Mouse (Mus musculus) intestine, postnatal 0 days (tissue): ENCODE results near the gene Ankle2. TPM values are rescaled to one million over a fixed set of nuclear protein-coding genes. Genes with fewer than 3 reads are reported as not detected.

ENCODE experiments used
- ATAC-seq: fragments of 200-750 bp; cut with Nextera tagmentation; 2 replicates; pipeline ENCODE4 v1.8.0; 2017; ENCODE audit warnings: mild to moderate bottlenecking, moderate TSS enrichment, moderate library complexity
- H3K27ac ChIP-seq: fragments of 300-500 bp; sonication (generic); 2 replicates; pipeline ENCODE4 v1.5.1; 2014; ENCODE audit warnings: mild to moderate bottlenecking, low read depth, low read length, moderate library complexity
- H3K27me3 ChIP-seq: fragments of 300-500 bp; sonication (generic); replicated peaks from 2 replicates; pipeline ENCODE4 v1.6.1; 2014; ENCODE audit warnings: low read length, mixed read lengths; ENCODE audit not compliant: control insufficient read depth, insufficient read depth
- H3K36me3 ChIP-seq: fragments of 300-500 bp; sonication (generic); 2 replicates; pipeline ENCODE4 v1.6.1; 2014; ENCODE audit warnings: mild to moderate bottlenecking, moderate library complexity; ENCODE audit not compliant: control insufficient read depth, insufficient read depth
- H3K4me1 ChIP-seq: fragments of 300-500 bp; sonication (generic); replicated peaks from 2 replicates; pipeline ENCODE4 v1.6.1; 2014; ENCODE audit warnings: antibody characterized with exemption, low read length, mixed read lengths; ENCODE audit not compliant: control insufficient read depth, insufficient read depth
- H3K4me2 ChIP-seq: fragments of 300-500 bp; sonication (generic); replicated peaks from 2 replicates; pipeline ENCODE4 v1.6.1; 2014; ENCODE audit warnings: low read depth, mild to moderate bottlenecking, moderate library complexity
- H3K4me3 ChIP-seq: fragments of 300-500 bp; sonication (generic); 2 replicates; pipeline ENCODE4 v1.5.1; 2014; ENCODE audit warnings: low read depth, low read length
- H3K9ac ChIP-seq: fragments of 300-500 bp; sonication (generic); 2 replicates; pipeline ENCODE4 v1.6.1; 2014; ENCODE audit warnings: mild to moderate bottlenecking, low read depth, low read length
- H3K9me3 ChIP-seq: fragments of 300-500 bp; sonication (generic); 2 replicates; pipeline ENCODE4 v1.6.1; 2016; ENCODE audit warnings: mixed run types; ENCODE audit not compliant: control insufficient read depth
- CTCF ChIP-seq: sonication (generic); IDR thresholded peaks from 2 replicates; pipeline ENCODE4 v1.5.1; 2016; ENCODE audit warnings: low read depth, mild to moderate bottlenecking, control low read depth, antibody characterized with exemption, moderate library complexity
- WGBS: fragments of 180-500 bp; shearing (Covaris S2); extraction: QIAGEN DNeasy Blood & Tissue Kit; methylation state at CpG from one replicate; pipeline ENCODE4 v1.1.7; 2014; 5-methylcytosine and 5-hydroxymethylcytosine counted together
- polyA plus RNA-seq: library from polyadenylated mRNA; unstranded; fragments of >200 nt; fragmentation: Nextera tagmentation; extraction: Ambion mirVana; gene quantifications from 2 replicates; pipeline ENCODE4 v1.2.1, GENCODE M21; 2015

Gene Ankle2
- polyA plus RNA-seq, 1 experiment from 2014 or later: 8.7 TPM

- Histone ChIP-seq H3K4me3 (no peak overlapping the region), H3K36me3 (no peaks in the 10 kb centered on the region), H3K9me3 (no peaks in the 10 kb centered on the region), H3K9ac (no peak overlapping the region), H3K27me3 (no peaks in the 10 kb centered on the region), H3K4me1 (no peaks in the 10 kb centered on the region), H3K27ac (no peak overlapping the region), H3K4me2 (no peak overlapping the region)
- no peak for TF ChIP-seq CTCF
- ATAC-seq: no peak
- WGBS: 79% methylated on average over 2 of the region's 2 CpGs
These were observed 45.6 kb downstream of the Ankle2 start for GRCm38 (mm10) chr5:110276391-110276790.

- WGBS: 95% methylated on average over 1 of the region's 1 CpGs
These were observed 46.1 kb downstream of the Ankle2 start for GRCm38 (mm10) chr5:110276910-110277309.

GRCm38 (mm10) chr5:110281984-110282383, 51.2 kb downstream of the Ankle2 start:
- Histone ChIP-seq H3K9me3 (no peaks in the 10 kb centered on the region), H3K4me3 (no peak overlapping the region), H3K4me2 (no peak overlapping the region), H3K27ac (no peak overlapping the region), H3K9ac (no peak overlapping the region), H3K4me1 (no peaks in the 10 kb centered on the region), H3K36me3 (no peaks in the 10 kb centered on the region), H3K27me3 (no peaks in the 10 kb centered on the region)
- no peak for TF ChIP-seq CTCF
- WGBS: 71% methylated on average over 2 of the region's 2 CpGs
- no peak for ATAC-seq

More at GRCm38 (mm10) chr5:110276910-110277309, 46.1 kb downstream of the Ankle2 start:
- Histone ChIP-seq H3K4me1 (no peaks in the 10 kb centered on the region), H3K4me2 (no peak overlapping the region), H3K36me3 (no peaks in the 10 kb centered on the region), H3K27me3 (no peaks in the 10 kb centered on the region), H3K9ac (no peak overlapping the region), H3K27ac (no peak overlapping the region), H3K9me3 (no peaks in the 10 kb centered on the region), H3K4me3 (no peak overlapping the region)
- no peak for ATAC-seq
- no peak for TF ChIP-seq CTCF

- no peaks in the 10 kb centered on the region for H3K9me3 ChIP-seq
- H3K4me2 ChIP-seq: peak overlapping the region; percentile 100
- WGBS: 13% methylated on average over 4 of the region's 4 CpGs
- no peak overlapping the region for H3K27ac ChIP-seq
- 0 out of 2 replicates have a peak overlapping the region, but pooled peaks have one; percentile 64 for H3K4me3 ChIP-seq
- H3K36me3 ChIP-seq: peaks cover 4% of the 10 kb centered on the region; the same call in 1 of the 2 replicates
- TF ChIP-seq CTCF: peak; percentile 81
- H3K9ac ChIP-seq: no peak overlapping the region
- ATAC-seq: no peak
- H3K27me3 ChIP-seq: no peaks in the 10 kb centered on the region
- no peaks in the 10 kb centered on the region for H3K4me1 ChIP-seq
These were observed 53.7 kb downstream of the Ankle2 start for GRCm38 (mm10) chr5:110284536-110284935.

GRCm38 (mm10) chr5:110285156-110285555, 54.4 kb downstream of the Ankle2 start:
- no peak for TF ChIP-seq CTCF

GRCm38 (mm10) chr5:110285770-110286445, 55.1 kb downstream of the Ankle2 start, which contains the start of the genes Pxmp2 and Pole:
TSS of gene Pxmp2 (minus strand) at chr5:110286186.
TSS of gene Pole (plus strand) at chr5:110286306.
- no peaks in the 10 kb centered on the region for H3K4me1 ChIP-seq
- peaks cover 7% of the 10 kb centered on the region; the same call in 1 of the 2 replicates for H3K36me3 ChIP-seq
- H3K27me3 ChIP-seq: no peaks in the 10 kb centered on the region
- H3K9ac ChIP-seq: peak within 1 kb of the TSS; percentile 68
- peak within 1 kb of the TSS; percentile 64 for H3K4me3 ChIP-seq
- H3K9me3 ChIP-seq: no peaks in the 10 kb centered on the region
- TF ChIP-seq CTCF: no peak
- H3K4me2 ChIP-seq: peak within 1 kb of the TSS; percentile 100
- under 1% methylated on average over 60 of the region's 64 CpGs for WGBS
- H3K27ac ChIP-seq: no peak within 1 kb of the TSS; the same call in 1 of the 2 replicates
- peak; percentile 97 for ATAC-seq

More at GRCm38 (mm10) chr5:110285156-110285555, 54.4 kb downstream of the Ankle2 start:
- WGBS: under 1% methylated on average over 15 of the region's 15 CpGs
- H3K4me2 ChIP-seq: peak overlapping the region; percentile 100
- H3K4me1 ChIP-seq: no peaks in the 10 kb centered on the region
- H3K27ac ChIP-seq: no peak overlapping the region
- no peaks in the 10 kb centered on the region for H3K27me3 ChIP-seq
- H3K9me3 ChIP-seq: no peaks in the 10 kb centered on the region
- H3K9ac ChIP-seq: no peak overlapping the region
- H3K4me3 ChIP-seq: peak overlapping the region; percentile 64
- ATAC-seq: no peak
- peaks cover 7% of the 10 kb centered on the region; the same call in 1 of the 2 replicates for H3K36me3 ChIP-seq
